Mouse (Mus musculus): ENCODE measurements around the gene Hic1.

The Hic1 gene

DNA sequence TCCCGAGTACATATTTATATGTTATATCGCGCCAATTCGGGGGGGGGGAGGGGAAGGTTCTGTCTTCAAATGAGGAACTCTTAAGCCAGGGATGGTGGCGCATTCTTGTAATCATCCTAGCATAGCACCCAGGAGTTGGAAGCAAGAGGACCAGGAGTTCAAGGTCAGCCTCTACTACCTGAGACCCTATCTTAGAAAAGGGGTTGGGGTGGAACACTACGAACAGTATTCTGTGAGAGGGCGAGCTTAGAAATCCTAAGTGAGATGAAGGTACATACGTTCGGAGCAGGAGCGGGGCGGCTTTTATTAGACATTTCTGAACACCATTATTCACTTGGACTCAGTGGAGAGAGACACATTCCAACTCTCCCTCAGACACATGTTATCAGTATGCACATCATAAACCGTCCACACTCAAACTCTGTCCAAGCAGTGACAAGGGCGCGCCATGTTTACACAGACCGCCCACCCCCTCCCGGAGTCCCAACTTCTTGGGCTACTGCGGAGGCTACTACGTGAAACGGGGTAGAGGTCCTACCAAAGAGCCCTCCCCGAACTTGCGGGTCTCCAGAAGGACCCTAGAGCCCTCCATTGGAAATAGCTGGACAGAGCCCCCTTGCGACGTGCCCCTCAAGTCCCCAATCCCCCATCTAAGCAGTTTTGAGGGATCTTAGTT, at the start of gene Hic1:
Hic1 (minus strand) TSS at position 115 of the 676 bp plus-strand sequence.
- in situ Hi-C loops (cut with MboI, MseI) = no loop called here

DNA sequence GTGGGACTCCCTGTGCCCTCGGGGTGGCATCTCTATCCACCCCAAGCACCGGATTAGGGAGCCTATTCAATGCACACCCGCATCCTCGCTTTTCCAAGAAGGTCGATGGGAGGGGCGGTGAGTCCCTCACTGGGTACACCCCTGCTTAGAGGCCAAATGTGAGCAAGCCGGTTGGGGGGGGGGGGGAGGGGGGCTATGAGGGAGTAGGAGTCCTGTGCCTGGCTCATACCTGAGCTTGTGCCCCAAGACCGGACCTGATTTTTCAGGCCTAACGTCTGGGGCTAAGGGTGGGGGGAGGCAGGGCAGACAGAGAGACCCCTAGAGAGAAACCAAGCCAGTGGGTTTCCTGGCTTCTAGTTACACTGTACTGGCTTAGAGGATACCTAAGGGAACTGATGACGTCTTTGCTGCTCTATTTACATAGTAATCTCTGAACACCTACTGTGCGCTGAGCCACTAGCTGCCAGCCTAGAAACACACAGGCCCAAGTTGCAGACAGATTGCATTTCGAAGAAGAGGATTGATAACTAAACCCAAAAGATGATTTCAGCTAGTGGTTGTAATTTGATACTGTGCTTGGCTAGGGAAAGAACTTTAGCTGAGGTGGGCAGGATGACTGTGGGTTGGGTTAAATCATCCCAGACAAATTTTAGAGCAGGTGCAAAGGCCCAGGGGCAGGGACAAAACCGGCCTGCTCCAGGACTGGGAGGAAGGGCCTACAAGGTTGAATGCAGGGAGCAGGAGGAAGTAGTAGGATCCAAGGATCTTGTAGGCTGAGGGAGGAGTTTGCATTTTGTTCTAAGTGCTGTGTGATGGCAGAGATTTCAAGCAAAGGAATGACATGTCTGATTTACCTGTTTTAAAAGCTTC, 45.0 kb upstream of the Hic1 start:
- in situ Hi-C loops (cut with MboI, MseI) = no loop called here

DNA sequence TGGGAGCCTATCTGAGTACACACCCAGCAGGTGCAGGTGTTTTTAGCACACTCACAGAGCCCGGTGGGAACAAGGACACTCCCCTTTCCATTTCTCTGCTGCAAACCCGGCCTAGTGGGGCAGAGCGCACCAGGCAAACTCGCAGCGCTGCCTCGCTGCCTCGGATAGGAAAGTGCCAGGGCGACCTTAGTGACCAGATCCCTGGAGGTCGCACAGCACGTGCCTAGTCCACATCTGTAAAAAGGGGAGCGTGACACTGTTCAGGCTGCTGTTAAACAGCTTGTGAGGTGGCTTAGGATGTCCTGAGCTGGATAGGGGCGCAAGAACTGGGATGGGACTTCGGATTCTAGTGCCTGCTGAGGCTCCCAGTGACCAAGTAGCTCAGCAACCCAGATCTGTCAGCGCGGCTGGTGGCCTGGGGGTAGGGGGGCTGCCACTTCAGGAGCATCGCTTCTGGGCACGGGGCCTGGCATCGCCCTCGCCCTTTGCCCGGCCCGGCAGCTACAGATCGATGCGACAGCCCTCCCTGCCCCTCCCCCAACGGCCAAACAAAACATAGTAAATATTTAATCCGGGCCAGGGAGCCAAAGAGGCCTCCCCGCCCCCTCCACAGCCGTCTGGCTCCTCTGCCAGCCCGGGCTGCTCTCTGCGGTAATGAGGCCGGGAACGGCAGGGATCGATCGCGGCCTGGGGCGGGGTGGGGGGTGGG, 44.2 kb upstream of the Hic1 start:
- in situ Hi-C loops (cut with MboI, MseI) = no loop called here

DNA sequence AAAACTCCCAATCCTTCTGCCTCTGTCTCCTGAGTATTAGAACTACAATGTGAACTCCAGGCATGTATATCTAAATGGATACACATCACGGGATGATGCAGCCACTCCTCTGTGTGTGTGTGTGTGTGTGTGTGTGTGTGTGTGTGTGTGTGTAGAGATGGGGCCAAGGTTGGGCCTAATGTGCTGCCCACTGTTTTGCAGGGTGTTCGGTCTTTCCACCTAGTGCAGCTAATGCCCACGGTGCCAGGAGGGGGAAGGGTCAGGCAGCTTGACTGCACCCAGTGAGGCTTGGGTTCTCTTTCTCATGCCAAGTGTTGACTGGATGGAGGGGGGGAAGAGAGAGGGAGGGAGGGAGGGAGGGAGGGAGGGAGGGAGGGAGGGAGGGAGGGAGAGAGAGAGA, 43.6 kb upstream of the Hic1 start:
- in situ Hi-C loops (cut with MboI, MseI) = no loop called here

DNA sequence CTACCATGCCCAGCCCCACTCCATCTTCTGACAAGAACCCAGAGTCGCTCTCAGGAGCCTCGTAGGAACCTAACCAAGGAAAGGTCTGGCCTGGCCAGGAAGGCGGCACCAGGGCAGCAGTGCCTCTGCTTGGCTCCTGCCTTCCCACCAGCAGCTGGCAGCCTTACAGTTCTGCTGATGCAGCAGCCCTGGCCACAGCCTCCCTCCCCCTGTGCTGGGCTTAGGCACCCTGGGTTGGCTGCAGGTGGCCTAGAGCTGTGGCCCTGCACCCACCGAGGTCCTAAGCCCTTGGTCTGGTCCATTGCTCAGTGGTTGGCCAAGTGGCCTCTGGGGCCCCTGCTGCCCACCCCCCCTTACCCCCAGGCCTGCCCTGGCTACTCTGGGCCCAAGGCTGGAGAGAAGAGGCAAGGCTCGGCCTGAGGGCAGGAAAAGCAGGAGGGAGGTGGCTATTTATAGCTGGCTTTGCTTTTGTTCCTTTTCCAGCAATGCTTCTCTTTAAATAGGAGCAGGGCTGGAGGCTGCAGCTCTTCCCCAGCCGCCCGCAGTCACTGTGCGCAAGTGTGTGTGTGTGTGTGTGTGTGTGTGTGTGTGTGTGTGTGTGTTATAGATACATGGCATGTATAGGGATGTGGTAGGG, 42.8 kb upstream of the Hic1 start:
- in situ Hi-C loops (cut with MboI, MseI) = no loop called here

DNA sequence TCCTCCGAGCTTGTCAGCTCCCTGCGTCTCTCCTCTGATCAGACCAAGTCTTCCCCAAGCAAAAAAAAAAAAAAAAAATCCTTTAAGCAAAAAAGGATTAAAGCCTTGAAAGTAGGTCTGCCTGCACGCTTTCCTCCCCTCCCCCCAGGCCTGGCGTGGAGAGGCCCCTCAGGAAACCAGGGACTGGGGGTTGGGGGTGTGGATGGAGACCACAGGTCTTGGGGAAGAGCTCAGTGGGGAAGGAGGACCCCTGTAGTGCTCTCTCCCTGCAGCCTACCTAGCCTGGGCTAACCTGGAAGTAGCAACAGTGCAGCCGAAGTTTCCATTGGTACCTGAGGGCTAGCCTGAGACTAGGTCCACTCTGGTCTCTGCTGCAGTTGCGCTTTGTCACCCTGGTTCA, 41.4 kb upstream of the Hic1 start:
- in situ Hi-C loops (cut with MboI, MseI) = no loop called here

DNA sequence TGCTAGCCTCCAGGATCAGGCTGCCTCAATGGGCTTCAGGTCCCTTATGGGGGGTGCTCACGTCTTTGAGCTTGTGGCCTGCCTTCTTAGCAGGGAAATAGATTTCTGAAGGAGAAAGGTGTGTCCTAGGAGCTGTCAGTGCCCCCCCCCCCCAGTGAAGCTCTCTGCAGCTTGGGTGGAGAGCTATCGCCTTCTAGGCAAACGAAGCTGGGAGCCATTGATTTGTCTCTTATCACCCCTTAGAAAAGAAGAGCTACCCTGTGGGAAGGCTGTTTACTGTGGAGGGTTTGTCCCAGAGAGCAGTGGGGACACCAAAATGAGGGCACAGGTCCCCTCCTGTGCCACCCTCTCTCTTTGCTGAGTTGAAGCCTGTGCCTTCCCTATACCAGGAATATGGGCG, 40.8 kb upstream of the Hic1 start:
- in situ Hi-C loops (cut with MboI, MseI) = no loop called here

DNA sequence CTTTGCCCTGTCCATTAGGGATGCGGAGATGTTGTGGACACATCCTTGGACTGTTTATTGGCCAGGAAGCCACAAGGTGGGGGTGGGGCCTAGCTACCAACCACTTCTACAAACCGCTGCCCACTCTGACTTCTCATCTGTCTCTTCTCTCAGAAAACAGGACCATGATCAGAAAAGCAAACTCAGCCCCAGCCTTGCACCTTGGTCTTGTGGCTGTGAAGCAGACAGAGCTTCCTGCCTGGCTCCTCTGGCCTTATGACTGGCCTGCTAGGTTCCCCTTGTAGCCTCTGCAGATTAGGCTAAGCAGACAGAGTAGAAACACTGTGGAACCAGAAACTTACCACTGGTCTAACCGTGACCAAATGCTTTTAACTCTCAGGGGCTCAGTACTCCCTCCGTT, 40.0 kb upstream of the Hic1 start:
- in situ Hi-C loops (cut with MboI, MseI) = no loop called here

DNA sequence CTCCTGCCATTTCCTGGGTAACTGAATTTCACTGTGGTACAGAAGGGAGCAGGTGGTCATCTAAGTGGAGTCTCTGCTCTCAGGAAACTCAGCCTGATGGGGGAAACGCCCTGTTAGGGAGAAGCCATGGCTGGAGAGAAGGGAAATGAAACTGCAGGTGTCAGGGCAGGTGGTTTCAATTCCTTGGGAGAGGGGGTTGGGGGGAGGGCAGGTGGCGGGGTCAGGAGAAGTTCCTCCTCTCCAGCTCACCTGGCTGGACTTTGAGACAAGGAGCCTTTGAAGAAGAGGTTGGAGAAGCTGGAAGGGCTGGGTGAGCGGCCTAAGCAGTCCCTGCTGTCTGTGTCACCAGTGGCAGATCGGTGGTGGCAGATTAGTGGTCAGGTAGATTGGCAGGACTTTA, 37.0 kb upstream of the Hic1 start:
- in situ Hi-C loops (cut with MboI, MseI) = no loop called here

DNA sequence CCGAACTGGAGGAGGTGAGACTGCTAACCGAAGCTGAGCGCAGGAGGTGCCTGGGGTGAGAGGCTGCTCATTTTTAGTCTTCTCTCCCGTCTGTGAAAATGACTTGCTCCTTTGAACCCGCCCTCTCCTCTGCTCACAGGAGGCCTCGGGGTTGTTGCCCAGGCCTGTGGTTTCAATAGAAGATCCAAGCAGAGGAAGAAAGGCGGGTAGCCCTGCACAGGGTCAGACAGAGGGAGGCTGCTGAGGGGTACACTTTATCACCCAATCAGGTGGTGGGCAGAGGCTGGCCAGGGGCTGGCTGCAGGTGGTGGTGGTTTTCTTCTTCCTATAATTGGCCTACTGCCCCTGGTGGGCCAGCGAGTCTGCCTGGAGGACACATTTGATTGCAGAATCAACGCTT, 35.2 kb upstream of the Hic1 start:
- in situ Hi-C loops (cut with MboI, MseI) = no loop called here

DNA sequence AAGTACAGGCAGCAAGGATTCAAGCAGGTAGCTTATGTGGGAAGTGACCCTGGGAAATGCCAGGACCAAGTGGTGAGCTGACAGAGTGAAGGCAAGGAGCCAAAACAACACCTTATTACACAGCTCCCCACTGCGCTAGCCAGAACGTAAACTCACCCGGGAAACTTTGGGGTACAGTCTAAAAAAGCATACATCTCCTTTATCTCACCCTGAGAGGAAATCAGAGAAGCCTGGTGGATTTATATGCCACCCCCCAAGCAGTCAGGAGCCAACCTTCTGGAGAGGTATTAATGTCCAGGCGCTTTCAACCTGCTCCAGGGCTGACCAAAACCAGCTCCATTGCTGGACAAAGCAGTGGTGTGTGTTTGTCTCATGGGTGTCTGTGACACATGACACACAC, 34.6 kb upstream of the Hic1 start:
- in situ Hi-C loops (cut with MboI, MseI) = no loop called here

DNA sequence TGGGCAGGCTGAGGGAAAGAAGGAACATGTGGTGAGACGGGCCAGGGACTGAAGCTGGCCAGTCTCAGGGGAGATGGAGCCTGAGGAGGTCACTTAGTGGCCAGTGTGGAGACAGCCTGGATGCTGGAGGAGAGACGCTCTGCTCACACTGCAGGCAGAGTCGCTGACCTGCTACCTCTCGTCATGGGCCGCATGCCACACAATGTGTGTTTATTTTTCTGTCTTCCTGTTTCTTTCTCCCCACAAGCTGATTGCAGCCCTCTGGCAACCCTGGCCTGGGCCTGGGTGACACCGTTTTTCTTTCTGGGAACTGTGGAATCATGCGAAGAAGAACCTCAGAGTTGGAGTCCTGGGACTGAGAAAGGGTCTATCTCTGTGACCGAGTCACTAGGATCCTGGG, 32.4 kb upstream of the Hic1 start:
- in situ Hi-C loops (cut with MboI, MseI) = no loop called here

DNA sequence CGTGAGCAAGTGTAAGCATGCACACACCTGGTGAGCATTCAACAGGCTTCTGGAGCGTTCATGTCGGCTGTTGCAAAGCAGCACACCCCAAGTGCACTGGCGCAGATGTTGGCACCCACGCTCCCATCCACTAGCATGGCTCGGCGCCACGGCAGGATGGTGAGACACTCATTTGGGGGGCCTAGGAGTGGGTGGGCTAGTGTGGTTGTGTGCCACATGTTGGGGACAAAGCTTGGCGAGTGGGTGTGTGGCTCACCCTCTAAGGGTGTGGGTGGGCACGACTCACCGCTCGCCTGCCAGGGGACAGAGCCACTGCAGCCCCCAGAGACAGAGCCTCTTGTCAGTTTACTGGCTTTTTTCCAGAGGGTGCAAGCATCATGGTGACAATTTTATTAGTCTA, 31.6 kb upstream of the Hic1 start:
- in situ Hi-C loops (cut with MboI, MseI) = no loop called here

DNA sequence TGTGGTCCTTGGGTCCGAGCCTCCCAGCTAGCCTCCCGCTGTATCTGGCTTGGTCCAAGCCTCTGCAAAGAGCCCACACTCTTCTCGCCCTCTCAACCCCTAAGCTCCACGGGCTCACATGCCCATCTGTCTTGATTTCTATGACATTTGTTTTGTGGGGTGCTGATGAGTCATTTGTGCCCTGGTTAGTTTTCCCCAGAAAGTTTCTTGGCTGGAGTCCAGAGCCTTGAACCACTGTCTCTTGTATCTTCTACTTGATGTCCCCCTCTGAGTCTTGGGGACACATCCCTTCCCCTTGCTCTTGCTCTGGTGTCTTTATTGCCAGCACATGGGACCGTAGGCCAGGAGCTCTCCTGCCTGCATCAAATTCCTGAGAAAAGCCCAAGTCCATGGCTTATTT, 30.6 kb upstream of the Hic1 start:
- in situ Hi-C loops (cut with MboI, MseI) = no loop called here

DNA sequence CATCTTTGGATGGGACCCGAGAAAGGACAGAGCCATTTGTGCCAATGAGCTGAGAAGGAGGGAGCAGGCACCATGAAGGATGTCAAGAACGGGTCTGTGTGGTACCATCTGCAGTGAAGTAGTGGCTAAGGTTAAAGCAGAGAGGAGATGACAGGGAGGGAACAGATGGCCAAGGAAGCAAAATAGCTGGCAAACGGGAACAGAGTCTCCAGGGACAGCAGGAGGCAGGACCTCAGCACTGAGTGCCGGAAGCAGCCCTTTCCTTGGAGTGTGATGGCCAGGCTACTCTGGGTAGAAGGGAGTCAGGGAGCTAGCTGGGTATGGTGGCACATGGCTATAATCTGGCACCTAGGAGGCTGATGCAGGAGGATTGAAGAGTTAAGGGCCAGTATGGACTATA, 29.5 kb upstream of the Hic1 start:
- in situ Hi-C loops (cut with MboI, MseI) = no loop called here

DNA sequence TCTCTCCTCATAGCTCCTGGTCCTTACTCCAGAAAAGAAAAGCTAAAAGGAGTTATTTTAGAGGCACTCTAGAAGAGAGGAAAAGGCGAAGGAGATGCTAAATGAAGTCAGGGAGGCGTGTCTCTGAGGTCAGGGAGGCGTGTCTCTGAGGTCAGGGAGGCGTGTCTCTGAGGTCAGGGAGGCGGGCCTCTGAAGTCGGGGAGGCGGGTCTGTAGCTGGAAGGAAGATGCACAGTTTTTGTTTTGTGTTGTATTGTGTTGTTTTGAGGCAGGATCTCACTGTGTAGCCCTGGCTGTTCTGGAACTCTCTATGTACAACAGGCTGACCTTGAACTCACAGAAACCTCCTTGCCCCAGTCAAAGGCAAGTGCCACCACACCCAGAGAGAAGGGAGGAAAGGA, 28.6 kb upstream of the Hic1 start:
- in situ Hi-C loops (cut with MboI, MseI) = no loop called here

DNA sequence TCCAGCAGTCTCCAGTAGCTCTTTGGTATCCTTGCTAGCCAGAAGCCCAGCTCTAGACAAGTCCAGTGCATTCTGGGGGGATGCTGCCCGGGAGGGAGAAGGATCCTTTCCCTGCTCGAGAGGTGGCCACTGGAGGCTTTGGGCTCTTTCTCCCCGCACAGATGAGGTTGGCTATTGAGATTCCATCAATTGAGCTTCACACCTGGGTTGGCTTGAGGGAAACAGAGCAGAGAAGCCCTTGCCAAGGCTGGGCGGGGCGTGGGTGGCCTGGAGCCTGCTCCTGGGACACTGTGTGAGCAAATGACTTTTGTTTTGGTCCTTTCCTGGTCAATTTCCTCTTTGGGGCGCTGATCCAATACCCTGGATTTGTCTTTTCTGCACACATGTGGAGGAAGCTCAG, 26.8 kb upstream of the Hic1 start:
- in situ Hi-C loops (cut with MboI, MseI) = no loop called here

DNA sequence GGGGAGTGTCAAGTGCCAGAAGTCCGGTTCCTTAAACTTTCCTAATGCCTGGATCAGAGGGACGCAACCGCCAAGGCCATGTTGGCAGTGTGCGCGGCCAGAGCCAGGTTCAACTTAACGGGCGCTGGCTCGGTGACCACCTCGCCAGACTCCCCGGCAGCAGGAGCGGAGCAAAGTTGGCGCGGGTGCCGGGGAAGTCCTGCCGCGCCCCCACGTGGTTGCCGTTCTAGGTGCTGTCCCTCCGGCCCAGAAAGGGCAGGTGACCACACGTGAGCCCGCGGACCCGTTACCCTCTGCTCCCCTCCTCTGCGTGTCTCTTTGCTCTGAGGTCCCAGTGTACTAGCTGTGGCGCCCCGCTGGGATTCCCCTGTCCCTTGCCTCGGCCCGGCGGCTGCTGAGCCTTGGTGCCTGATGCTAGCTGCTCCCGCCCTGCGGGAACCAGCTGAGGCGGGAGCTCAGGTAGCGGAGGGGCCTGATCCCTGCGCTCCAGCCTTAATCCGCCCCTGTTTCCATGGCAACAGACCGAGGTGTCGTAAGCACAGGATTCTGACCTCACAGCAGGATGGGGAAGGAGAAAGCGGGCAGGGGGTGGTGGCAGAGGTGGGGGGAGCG, 25.6 kb upstream of the Hic1 start:
- in situ Hi-C loops (cut with MboI, MseI) = loop anchor here (5.0 kb wide), 1 partner anchor 92 kb away; no protein-coding TSS in a partner anchor

DNA sequence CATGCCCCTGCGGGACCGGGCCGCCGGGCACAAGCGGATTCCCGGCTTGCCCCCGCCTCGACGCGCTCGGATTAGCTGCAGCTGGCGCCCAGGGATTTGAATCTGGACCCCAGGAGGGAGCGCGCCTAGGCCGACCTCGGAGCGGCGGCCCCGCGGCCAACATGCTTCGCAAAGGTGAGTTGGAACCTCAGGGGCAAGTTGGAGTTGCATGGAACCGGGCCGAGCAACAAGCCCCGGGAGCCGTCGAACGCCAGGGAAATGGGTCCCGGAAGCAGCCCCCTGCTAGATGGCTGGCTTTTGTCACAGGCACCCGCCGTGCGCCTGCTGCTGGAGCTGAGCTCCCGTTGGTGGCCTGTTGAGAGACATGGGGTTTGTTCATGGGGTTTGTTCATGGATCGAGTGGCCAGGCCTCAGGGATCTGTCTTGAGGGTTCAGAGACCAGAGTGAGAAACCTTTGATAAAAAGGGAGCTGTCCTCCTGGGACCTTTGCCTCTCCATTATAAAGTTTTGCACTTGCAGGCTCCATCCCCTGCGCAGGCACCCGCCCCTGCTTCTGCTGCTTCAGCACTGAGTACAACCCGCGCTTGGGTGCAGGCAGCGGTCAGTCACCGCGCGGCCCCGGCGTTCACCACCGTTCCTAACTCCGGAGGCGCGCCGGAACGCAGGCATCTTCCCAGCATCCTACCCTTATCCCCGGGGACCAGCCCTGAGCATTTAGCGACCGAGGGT, 25.0 kb upstream of the Hic1 start:
- in situ Hi-C loops (cut with MboI, MseI) = loop anchor here (5.0 kb wide), 1 partner anchor 93 kb away; no protein-coding TSS in a partner anchor

DNA sequence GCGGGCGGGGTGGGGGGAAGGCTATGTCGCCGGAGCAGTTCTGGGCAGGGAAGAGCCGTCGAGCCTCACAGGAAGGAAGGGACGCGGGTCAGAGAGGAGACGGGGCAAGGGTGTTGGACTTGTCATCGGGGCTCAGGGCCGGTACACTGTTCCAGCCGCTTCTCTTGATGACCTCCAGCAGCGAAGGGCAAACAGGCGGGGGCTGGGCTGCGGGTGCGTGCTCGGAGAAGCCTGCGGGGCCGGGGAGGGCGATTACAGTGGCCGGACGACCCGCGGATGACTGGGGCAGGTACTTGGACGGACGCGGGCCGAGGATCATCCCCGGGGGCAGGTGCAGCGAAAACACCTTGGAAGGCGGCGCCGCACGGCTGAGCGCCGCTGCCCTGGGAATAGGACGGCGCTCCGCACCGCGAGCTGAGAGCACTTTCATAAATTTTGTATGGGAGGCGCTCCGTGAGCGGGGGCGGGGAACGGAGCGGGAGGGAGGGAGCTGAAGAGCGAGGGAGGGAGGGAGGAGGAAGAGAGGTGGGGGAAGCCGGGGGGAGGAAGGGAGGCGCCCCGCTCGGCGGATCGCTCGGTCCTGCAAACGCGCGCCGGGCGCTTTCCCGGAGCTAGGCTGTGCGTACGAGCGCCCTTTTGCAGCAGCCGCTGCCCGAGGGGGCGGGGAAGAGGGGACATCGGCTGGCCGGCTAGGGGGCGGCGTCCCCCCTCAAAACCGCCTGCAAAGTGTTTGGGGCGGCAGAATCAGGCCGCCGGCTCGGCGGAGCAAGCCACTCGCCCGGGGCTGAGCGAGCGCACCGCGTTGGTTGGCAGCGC, 24.1 kb upstream of the Hic1 start, which contains the start of gene Rtn4rl1:
Rtn4rl1 (plus strand) TSS at position 528 of the 816 bp plus-strand sequence.
- in situ Hi-C loops (cut with MboI, MseI) = loop anchor here (5.0 kb wide), 1 partner anchor 94 kb away; no protein-coding TSS in a partner anchor
